Mouse (Mus musculus) kidney, adult 9 months (tissue): ENCODE measurements around the gene Stk38.

Experiments used
- DNase-seq: peaks from one replicate; pipeline ENCODE4 v3.0.0; 2022

The Stk38 gene

DNA sequence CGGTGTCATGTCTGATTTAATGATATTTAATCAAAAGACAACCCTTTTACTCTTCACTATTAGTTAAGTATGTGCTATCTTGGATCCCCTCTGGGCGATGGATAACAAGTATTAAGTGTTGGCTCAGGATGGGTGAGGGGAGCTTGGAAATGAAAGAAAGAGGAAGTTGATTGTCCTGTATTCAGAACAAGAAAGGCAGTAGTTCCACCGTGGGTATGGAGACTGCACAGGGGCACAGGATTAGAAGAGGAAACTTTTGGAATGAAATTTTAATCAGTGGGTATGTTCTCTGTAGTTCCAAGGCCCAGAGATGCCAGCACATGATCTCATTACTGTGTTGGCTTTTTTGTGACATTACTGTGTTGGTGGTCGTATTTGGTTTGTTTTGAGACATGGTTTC is 57.0 kb downstream of the Stk38 start:
- no peak for DNase-seq

DNA sequence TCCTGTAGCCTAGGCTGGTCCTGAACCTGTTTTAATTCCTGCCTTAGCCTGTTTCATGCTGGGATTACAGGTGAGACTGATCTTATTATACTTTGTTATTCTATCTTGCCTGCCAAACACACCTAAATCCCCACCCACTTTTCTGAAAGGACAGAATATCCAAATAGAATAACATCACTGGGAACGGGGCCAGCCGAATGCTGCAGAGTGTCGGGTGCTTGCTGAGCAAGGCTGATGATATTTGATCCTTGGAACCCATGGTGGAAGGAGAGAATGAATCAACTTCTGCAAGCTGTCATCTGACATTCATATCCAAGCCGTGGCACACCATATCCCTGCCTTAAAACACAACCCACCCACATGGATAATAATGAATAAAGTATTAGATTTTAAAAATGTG is 59.1 kb downstream of the Stk38 start:
- DNase-seq = no peak

- DNase-seq = no peak
These were observed 60.5 kb downstream of the Stk38 start for GRCm38 (mm10) chr17:28947011-28947939.

DNA sequence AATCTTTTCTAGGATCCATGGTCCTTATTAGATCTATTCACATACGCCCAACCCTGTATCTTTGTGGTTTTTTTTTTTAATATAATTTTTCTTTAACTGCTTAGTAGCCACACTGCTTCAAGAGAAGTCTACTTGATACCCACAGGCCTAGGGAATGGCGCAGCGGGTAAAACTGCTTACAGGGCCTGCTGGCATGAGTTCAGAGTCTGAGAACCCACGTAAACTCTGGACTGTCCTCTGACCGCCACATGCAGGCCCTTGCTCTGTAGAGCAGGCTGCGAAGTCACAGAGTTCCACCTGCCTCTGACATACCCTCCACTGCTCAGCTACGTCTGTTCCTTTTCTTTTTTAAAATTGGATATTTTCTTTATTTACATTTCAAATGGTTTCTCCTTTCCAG is 63.3 kb downstream of the Stk38 start:
- DNase-seq = peak; percentile 83

- DNase-seq = no peak
These were observed 64.1 kb downstream of the Stk38 start, which contains the start of gene Pxt1 for GRCm38 (mm10) chr17:28943740-28944139. Gene Pxt1, minus strand, starts transcription at chr17:28943840.

DNA sequence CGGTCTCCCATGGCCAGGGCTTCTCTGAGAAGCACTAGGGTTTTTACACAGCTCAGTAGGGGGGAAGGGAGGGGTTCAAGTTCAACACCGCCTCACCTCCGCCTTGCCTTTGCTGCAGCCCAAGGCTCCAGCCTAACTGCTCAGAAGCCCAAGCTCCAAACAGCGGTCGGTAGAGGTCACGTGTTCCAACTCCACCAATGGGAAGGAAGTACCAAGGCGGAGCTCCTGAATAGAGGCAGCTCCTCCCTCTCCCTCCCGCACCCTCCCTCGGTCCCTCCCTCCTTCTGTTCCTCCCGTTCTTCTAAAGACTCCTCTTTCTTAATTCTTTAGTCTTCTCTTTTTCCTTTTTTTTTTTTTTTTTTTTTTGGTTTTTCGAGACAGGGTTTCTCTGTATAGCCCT is 65.7 kb downstream of the Stk38 start:
- no peak for DNase-seq

DNA sequence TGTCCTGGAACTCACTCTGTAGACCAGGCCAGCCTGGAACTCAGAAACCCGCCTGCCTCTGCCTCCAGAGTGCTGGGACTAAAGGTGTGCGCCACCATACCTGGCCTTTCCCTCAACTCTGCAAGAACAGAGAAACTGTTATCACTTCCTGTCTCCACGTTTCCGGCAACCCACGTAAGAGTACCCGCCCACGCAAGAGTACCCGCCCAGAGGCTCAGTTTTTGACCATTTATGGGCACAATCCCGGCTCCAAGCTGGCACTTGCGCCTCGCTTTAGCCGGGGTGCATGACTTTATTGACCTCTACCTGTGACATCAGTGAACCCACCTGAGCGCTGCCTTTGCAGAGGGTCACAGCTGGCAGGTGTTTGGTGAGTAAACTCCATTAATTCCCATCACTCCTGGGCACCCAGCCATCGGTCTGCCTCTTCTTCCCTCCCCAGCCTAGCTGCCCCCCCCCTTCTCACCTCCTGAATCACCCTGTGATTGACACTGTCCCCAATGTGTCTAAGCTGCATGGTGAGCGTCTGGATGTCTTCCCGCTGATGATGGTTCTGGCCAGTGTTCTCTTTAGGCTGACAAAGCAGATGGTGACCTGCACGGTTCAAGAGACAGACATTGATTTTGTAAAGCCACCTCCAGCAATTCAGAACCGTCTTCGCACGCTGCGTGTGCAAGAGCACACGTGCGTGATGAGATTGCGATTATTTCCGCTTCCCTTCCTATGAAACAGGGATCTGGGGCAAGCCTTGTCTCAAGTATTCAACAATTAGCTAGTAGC is 66.8 kb downstream of the Stk38 start:
- DNase-seq = no peak

- peak; percentile 92 for DNase-seq
These were observed 71.0 kb downstream of the Stk38 start for GRCm38 (mm10) chr17:28936622-28937345.

DNA sequence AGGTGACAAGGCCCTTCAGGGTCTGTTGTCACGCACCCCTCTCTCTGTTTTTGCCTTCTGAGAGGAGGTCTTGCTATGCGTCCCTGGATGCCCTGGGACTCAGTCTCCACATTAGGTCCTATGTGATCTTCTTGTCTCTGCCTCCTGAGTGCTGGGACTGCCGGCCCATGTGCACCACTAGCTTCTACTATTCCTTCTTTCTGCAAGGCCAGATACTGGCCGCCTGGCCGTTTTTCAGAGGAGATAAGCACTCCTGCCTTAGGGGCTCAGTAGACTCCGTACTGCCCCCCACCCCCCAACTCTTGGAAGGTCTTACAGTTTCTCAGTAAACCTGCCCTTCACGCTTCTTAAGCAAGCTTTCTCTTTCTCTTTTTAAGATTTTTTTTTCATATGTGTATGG is 71.7 kb downstream of the Stk38 start:
- no peak for DNase-seq

DNA sequence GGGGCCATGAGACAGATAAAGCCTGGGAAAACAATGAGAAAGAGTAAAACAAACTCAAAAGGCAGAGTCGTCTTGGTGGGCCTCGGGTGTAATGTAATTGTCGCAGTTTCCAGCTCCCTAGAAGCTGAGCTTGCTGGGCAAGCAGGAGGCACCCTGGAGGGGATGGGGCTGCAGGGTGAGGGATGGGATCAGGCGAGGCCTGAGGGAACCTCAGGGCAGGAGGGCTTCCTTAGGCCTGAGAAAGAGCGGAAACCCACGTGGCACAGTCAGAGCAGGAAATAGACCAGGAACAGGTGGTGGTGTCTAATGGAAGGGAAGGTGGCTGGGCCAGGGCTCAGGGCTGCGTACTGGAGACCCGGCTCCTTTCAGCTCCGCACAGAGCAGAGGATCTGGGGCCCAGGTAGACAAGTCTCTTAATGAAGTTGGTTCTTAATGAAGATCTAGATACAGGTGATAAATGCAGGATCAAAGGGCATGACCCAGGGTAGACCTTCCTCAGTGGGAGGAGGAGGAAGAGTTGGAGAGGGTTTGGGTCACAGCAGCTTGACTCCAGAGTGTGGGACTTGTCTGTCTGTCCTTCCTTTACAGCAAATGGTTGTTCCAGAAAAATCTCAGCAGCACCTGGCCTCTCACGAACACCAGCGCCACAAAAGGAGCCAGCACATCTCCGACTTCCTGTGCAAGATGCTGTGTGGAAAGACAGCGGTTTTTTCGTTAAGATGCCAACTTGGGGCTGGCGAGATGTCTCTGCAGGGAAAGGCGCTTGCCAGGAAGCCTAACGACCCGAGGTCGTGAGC is 73.5 kb downstream of the Stk38 start:
- no peak for DNase-seq

- no peak for DNase-seq
These were observed 75.5 kb downstream of the Stk38 start for GRCm38 (mm10) chr17:28932274-28932673.

GRCm38 (mm10) chr17:28931436-28932211 is 76.2 kb downstream of the Stk38 start:
- peak; percentile 25 for DNase-seq

DNA sequence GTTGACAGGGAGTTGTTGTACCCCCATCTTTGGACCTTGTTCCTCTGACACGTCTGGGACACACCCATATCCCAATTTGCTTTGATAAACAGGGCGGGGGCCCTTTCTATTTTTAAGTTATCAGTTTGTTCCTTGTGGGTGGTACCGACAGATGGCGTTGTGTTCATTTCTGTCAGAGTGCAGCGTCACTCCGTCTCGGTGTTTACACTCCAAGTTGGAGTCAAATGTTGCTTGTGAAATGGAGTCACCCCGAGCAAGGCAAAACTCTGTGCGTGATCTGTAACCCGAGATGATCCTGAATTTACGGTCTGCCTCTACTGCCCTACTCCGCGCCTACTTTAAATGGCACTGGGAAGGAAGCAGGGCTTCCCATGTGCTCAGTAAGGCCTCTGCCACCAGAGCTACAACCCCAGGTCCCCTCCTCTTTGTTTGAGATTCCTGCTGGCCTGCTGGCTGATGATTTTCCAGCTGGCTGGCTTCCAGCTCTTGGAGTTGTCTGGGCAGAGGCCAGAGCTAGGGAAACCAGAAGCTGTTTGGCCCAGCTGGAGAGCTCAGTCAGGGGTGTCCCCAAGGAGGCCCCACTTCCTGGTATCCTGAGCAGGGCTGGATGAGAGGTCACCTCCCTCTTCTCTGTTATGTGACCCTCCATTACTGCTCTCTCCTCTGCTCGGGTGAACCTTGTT is 77.3 kb downstream of the Stk38 start:
- DNase-seq = peak; percentile 95

GRCm38 (mm10) chr17:28929369-28929768 is 78.4 kb downstream of the Stk38 start:
- DNase-seq = no peak

DNA sequence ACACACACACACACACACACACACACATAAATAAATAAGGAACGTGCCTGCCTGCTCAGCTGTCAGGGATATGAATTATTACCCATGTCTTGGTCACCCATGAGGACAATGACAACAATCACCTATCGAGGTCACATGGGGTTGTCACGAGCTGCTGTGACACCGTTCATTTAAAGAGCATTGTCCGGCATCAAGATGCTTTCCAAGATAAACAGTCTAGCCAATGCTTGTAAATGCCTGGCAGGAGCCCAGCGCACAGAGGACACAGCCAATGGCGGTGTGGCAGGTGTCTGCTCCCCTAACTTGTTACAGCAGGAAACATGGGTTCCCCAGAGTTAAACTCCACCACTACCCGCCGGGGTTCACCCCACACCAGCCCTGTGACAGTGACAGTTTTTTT is 79.8 kb downstream of the Stk38 start:
- no peak for DNase-seq

- DNase-seq = peak; percentile 61
These were observed 80.7 kb downstream of the Stk38 start for GRCm38 (mm10) chr17:28926866-28927635.

DNA sequence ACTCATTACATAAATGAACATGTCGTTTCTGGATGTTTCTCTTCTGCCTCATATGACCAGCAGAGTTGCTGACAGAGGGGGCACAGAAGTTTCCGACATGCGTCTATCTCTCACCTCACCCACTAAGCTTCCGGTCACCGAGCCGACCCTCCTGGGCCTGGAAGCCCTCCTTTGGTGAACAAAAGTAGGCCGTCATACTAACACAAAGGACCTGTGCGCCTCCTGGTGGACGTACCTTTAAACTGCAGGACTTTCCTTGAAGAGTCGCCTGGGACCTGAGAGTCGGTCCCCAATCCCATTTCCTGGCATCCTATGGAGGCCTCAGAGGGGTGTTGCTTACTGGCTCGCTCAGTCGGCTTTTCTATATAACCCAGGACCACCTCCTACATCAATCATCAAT is 81.4 kb downstream of the Stk38 start:
- peak; percentile 85 for DNase-seq

DNA sequence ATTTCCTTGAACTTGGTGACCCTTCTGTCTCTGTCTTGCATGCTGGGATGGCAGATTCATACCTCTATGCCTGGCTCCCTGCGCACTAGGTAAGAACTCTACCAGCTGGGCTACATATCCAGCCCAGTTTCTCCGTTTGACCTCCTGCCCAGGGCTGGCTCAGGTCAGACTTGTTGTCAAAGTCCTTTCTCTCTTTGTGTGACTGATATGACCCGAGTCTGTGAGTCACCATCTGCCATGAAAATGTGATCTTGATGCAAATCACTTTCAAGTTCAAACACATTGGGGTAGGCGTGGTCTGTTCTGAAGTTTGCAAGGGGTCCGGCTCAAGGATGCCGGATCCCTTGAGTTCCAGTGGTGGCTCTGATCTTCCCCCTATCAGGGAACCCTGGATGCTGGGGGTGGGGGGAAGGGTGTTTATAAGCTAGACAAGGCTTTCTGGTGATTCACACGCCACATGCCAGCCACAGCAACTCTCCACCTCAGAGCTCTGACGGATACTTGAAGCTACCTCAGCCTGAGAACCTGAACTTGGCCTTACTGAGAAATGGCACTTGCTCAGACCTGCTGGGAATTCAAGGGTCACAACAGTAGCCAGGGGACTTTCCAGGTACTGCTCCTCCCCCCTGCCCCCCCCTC is 82.7 kb downstream of the Stk38 start:
- DNase-seq = no peak

DNA sequence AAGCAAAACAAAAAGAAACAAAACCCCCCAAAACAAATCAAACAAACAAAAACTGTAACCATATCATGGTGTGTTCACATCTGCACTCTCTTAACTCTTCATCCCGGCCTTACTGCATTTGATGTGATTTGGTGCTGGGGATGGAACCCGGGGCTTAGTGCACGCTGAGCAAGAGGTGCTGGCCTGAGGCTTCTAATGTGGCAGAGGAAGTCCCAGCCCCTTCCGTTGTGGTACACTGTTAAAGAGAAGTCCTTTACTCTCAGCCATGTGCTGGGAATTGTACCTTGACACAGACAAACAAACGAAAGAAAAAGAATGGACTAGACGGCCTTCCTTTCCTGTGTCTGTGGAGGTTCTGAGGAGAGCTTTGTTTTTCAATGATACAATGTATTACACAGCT is 85.7 kb downstream of the Stk38 start:
- no peak for DNase-seq

DNA sequence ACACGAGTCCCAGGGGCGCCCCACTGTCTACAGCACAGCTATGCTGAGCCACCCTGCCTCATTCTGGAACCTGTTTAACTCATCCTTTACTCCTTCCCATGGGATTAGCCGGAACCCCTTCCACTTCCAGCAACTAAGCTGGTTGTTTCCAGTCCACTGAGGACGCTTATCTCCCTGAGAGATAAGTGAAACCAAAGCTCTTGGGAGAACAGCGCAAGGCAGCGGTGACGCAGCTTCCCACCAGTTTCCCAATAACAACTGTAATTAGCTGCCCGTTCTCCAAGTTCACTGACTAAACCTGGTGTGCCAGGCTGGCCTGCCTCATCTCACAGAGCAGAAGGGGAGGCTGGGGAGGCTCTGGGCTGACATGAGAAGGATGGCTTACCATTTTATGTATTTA is 86.7 kb downstream of the Stk38 start:
- no peak for DNase-seq
